Mouse (Mus musculus): ENCODE results near the gene Gen1.

GRCm38 (mm10) chr12:11264895-11265294, 706 bp downstream of the Gen1 start:
- TF ChIP-seq POLR2A (IDR thresholded peaks at IDR 0.05; ENCODE audit: low read depth, low read length) (no peak), CTCF (conservative IDR thresholded peaks at IDR 0.05; ENCODE audit: insufficient read depth, insufficient read length, low read depth, low read length) (no peak)

Data from kidney, adult 2 months (tissue).